Mouse (Mus musculus) cortical plate, adult 2 months (tissue): ENCODE data around the gene Pou2af1. TPM values are rescaled to one million over a fixed set of nuclear protein-coding genes. Genes with fewer than 3 reads are reported as not detected.

Experiments
- H3K27ac ChIP-seq: fragments of 200-500 bp; 2 replicates; pipeline ENCODE4 v1.5.1; 2012; ENCODE audit warnings: low read length, control low read depth, inconsistent platforms; ENCODE audit not compliant: insufficient read depth
- H3K4me1 ChIP-seq: fragments of 200-500 bp; 2 replicates; pipeline ENCODE4 v1.6.1; 2011; ENCODE audit warnings: low read length; ENCODE audit not compliant: control insufficient read depth, insufficient read depth
- H3K4me3 ChIP-seq: fragments of 200-500 bp; 2 replicates; pipeline ENCODE4 v1.5.1; 2011; ENCODE audit warnings: mild to moderate bottlenecking, low read length, control low read depth; ENCODE audit not compliant: insufficient read depth
- CTCF ChIP-seq: fragments of 200-500 bp; IDR thresholded peaks from 2 replicates; pipeline ENCODE4 v1.5.1; 2011; ENCODE audit warnings: mild to moderate bottlenecking, control low read depth, low read length; ENCODE audit not compliant: insufficient read depth; ENCODE audit errors: extremely low read depth
- POLR2A ChIP-seq: fragments of 200-500 bp; IDR thresholded peaks from 2 replicates; pipeline ENCODE4 v1.6.1; 2011; ENCODE audit warnings: mild to moderate bottlenecking, low read length, control low read depth; ENCODE audit not compliant: insufficient read depth; ENCODE audit errors: extremely low read depth
- polyA plus RNA-seq: library from polyadenylated mRNA; depleted of rRNA; stranded (reverse); fragments of >200 nt; gene quantifications from 2 replicates; pipeline ENCODE4 v1.2.3, GENCODE M21; 2012

The Pou2af1 gene
- polyA plus RNA-seq, 1 experiment: 0.13 TPM

DNA sequence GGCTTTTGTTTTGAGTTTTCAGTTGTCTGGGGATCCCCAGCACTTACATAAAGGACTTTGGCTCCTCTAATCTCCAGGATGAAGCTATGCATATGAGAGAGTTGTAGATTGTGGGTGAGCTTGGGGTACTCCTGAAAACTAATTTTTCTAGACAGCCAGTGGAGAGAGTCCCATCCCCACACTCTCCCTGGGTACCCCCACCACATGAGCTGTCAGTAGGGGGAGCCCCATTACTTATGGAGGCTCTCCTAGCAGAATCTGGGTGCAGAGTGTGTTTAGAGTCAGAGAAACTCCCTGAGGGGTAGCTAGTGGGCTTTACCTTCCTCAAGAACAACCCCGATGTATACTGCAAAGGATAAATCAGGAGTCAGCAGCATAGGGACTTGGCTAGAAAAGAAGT is 35.2 kb upstream of the Pou2af1 start:
- peaks cover 4% of the 10 kb centered on the region; the same call in 1 of the 2 replicates for H3K4me1 ChIP-seq
- H3K27ac ChIP-seq: no peak overlapping the region
- TF ChIP-seq CTCF: 0 out of 2 replicates have a peak, but pooled peaks have one; percentile 20
- TF ChIP-seq POLR2A: no peak
- no peak overlapping the region for H3K4me3 ChIP-seq

- peaks cover 7% of the 10 kb centered on the region for H3K4me1 ChIP-seq
- H3K27ac ChIP-seq: no peak overlapping the region
- no peak overlapping the region for H3K4me3 ChIP-seq
- TF ChIP-seq POLR2A (no peak), CTCF (no peak)
Measured at GRCm38 (mm10) chr9:51180621-51181020, 32.9 kb upstream of the Pou2af1 start.

GRCm38 (mm10) chr9:51182716-51183710 is 30.5 kb upstream of the Pou2af1 start:
- no peak overlapping the region for H3K27ac ChIP-seq
- TF ChIP-seq CTCF (no peak), POLR2A (no peak)
- peaks cover 7% of the 10 kb centered on the region for H3K4me1 ChIP-seq
- H3K4me3 ChIP-seq: no peak overlapping the region

DNA sequence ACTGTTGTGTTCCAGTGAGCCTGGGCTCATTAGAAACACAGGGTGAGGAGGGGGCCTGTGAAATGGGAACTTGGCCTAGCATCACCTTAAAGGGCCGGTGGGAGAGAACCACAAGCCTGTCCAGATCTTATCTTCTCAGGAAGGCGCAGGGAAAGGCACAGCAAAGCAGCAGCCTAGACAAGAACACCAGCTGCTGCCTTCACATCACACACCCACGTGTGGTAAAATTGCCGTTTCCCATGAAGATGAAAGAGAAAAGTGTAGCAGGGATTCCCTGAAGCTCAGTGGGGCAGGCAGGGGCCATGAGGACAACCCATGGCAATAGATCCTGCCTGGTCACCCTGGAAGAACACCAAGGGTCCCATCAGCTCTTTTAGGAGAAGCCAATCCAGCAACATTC is 28.1 kb upstream of the Pou2af1 start:
- TF ChIP-seq CTCF (no peak), POLR2A (no peak)
- Histone ChIP-seq H3K4me3 (no peak overlapping the region), H3K4me1 (peaks cover 5% of the 10 kb centered on the region), H3K27ac (no peak overlapping the region)

DNA sequence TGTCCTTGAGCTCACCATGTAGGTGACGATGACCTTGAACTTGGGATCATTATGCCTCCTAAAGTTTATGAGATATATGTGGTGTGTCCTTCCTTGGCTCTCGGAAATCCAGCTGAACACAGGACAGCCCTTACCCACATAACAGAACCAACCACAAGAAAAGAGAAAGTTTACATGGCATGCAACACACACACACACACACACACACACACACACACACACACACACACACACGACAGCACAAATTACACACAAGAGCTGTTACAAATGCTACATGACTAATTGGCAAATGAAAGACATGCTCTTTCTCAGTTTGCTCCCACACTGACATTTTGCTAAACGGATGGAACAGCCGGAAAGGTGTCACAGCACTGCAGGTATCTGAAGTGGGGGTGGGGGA is 27.6 kb upstream of the Pou2af1 start:
- Histone ChIP-seq H3K4me1 (peaks cover 3% of the 10 kb centered on the region), H3K27ac (no peak overlapping the region), H3K4me3 (no peak overlapping the region)
- TF ChIP-seq POLR2A: no peak
- TF ChIP-seq CTCF: no peak

- H3K4me1 ChIP-seq: no peaks in the 10 kb centered on the region; the same call in 1 of the 2 replicates
- H3K4me3 ChIP-seq: no peak overlapping the region
- H3K27ac ChIP-seq: no peak overlapping the region
- TF ChIP-seq CTCF (no peak), POLR2A (no peak)
Measured at GRCm38 (mm10) chr9:51190655-51191054, 22.9 kb upstream of the Pou2af1 start.

DNA sequence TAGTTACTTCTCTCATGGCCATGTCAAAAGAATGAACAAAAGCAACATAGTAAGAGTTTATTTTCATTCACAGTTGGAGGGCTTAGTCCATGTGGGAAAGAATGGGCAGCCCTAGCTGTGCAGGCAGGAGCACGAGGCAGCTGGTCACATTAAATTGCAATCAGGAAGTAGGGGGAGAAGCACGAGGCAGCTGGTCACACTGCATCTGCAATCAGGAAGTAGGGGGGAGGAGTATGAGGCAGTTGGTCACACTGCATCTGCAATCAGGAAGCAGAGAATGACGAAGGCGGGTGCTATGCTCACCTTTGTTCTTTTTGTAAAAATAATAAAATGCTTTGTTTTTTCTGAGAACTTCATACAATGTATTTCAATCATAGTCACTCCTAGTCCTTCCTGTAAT is 18.7 kb upstream of the Pou2af1 start:
- TF ChIP-seq CTCF: no peak
- TF ChIP-seq POLR2A: no peak
- Histone ChIP-seq H3K27ac (no peak overlapping the region), H3K4me3 (no peak overlapping the region), H3K4me1 (no peaks in the 10 kb centered on the region)

DNA sequence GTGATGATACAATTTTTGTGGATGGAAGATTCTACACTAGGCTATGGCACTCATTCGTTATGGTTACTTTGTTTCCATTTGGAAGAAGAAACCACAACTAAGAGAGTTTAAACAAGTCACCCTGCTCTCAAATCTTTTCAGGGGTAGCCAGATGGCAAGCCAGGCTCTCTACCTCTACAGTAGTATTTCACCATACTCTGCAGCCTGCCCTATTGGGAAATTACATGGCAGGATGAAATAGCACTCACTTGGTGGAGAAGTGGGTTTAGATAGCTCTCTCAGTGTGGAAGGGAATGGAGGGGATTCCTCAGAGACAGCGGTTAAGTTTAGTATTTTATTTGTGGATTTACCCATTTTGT is 4.6 kb upstream of the Pou2af1 start:
- H3K27ac ChIP-seq: no peak overlapping the region
- no peaks in the 10 kb centered on the region for H3K4me1 ChIP-seq
- no peak overlapping the region for H3K4me3 ChIP-seq
- TF ChIP-seq POLR2A (no peak), CTCF (no peak)

DNA sequence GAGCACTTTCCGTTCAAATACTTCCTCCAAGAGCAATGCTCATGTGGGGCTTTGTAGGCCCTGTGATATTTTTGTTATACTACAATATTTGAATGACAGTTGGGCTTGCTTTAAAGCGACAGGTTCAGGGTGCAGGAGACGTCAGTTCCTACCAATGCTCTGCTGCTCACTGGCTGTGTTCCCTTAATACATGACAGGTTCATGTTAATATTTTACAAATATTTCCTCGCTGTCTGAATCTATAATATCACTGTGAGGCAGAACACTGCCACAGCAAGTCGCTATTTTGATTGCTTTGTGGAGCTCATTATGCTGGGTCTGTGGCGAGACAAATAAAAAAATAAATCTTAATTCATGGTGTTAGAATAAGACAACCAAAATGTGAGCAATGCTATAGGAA is 2.3 kb upstream of the Pou2af1 start:
- no peaks in the 10 kb centered on the region for H3K4me1 ChIP-seq
- H3K27ac ChIP-seq: no peak overlapping the region
- no peak for TF ChIP-seq POLR2A
- no peak for TF ChIP-seq CTCF
- no peak overlapping the region for H3K4me3 ChIP-seq

- no peaks in the 10 kb centered on the region for H3K4me1 ChIP-seq
- TF ChIP-seq CTCF (no peak), POLR2A (no peak)
- no peak overlapping the region for H3K27ac ChIP-seq
Measured at GRCm38 (mm10) chr9:51213729-51214237, 275 bp downstream of the Pou2af1 start.

More at GRCm38 (mm10) chr9:51213729-51214237, 275 bp downstream of the Pou2af1 start:
- no peak overlapping the region for H3K4me3 ChIP-seq
